Mouse (Mus musculus) cerebellum, adult 11 months (tissue): ENCODE measurements around the gene Mga.
A peak's percentile ranks its signal among the peaks of the same experiment; 100 is the strongest.

Experiments
- DNase-seq: peaks from one replicate; pipeline ENCODE4 v3.0.0; 2022

Gene Mga

GRCm38 (mm10) chr2:119990881-119991280 lies 93.9 kb downstream of the Mga start:
- no peak for DNase-seq

- DNase-seq, result no peak
These were observed 95.3 kb downstream of the Mga start for GRCm38 (mm10) chr2:119992349-119992748.

DNA sequence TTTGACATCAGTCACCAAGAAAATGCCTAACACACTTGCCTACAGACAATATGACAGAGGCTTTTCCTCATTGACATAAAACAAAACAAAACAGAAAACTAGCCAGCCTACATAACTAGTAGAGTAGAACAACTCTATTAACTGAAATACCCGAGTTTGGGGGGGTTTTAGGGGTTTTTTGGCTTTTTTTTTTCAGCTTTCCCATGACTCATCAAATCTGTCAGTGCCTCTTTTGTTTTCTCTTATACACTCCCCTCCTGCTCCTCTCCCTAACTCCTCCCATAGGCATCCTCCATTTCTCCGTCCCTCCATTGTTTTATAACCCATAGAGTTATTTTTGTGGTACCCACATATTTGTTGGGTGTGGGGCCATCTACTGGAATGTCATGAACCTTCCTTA lies 96.5 kb downstream of the Mga start:
- DNase-seq, result no peak

DNA sequence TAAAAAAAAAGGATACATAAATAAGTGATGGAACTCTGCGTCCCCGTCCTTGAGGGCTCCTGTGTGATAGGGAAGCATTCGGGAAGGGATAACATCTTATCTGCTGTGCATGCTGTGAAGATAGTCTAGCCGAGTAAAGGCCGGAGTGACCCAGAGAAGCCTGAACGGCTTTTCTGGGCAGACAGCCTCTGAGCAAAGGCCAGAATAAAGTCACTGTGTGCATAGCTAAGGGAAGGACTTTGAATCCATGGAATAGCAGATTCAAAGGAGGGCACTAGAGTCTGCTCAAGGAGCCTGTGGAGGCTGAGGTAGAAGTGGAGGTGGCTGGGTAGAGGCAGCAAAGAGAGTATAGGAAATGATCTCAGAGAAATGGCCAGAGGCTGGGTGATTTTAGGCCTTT lies 97.8 kb downstream of the Mga start:
- no peak for DNase-seq

DNA sequence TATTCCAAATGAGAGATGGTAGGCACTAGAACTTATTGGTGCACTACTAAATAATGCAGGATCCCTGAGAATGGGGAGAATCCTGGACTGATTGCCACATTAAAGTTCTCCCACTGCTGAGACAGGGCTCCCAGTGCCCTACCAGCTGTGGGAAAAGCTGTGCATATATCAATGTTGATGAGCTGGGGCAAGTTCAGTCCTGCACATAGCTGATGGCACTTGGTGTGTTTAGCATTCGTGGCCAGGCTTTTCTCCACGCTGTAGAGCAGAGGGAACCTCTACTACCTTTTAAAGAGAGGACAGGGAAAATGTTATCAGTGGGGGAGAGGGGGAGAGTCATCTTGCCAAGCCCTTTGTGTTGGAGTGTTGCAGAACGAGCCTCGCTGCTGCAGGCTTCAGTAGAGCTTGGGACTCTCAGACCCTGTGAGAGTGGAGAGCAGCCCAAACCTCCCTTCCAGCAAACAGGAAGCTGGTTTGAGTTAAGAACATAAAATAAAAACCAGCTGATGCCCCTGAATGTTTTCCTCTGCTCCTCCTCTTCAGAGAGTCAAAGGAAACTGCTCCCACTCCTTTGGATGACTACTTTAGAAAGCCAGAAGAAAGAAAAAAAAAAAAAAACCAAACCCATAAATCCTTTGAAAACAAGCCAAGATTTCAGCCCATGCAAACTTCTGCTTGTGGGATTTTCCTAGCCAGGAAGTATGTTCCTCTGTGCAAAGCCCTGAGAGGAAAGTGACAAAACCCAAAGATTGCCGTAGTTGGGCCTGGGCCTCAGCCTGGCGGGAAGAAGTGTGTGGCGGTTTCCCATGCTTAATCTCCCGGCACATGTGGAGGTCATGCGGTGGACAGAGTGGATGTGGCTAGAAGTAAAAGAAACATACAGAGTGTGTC lies 98.6 kb downstream of the Mga start:
- no peak for DNase-seq

DNA sequence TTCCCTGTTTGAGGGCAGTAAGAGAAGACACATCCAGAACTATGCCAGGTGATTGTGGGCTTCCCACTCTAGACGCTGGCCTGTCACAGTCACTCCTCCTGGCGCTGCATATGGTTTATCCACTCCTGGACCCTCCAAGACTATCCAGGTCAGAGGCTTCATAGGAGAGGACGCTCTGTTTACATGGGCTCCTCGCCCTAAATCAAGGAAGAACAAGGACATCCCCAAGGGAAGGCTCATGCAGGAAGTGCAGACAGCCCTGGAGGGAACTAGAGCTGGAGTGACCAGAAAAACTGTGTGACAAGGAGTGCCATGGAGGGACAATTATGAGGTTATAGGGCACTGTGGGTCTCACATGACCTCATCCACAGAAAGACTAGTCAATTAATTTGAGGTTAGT lies 100.3 kb downstream of the Mga start:
- no peak for DNase-seq

GRCm38 (mm10) chr2:119999731-120000130 lies 102.7 kb downstream of the Mga start:
- DNase-seq, result no peak

GRCm38 (mm10) chr2:120000882-120001584 lies 104.0 kb downstream of the Mga start:
- no peak for DNase-seq

DNA sequence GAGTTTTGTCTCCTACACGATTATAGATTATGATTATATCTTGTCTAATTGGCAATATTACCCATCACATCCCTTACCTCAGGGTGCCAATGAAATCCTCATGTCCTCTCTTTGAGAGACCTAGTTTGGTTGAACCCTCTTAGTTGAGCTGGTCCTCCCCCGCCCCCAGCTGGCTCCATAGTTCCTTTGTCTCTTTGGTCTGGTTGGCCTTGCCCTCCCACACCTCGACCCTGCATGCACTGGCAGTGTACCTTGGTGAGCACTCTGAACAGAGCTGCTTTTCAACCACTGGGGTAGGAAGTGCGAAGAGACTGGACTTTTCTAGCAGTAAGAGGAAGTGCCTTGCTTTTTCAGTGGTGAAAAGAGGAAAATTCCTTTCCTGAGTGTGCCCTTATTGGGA lies 104.9 kb downstream of the Mga start:
- DNase-seq, result no peak

GRCm38 (mm10) chr2:120003970-120004369 lies 106.9 kb downstream of the Mga start:
- no peak for DNase-seq

GRCm38 (mm10) chr2:120006696-120007095 lies 109.7 kb downstream of the Mga start:
- DNase-seq, result no peak

GRCm38 (mm10) chr2:120007680-120008210 lies 110.7 kb downstream of the Mga start:
- DNase-seq, result no peak

GRCm38 (mm10) chr2:120008672-120009071 lies 111.6 kb downstream of the Mga start:
- DNase-seq, result no peak

- DNase-seq, result peak; percentile 44
These were observed 114.6 kb downstream of the Mga start for GRCm38 (mm10) chr2:120011462-120012200.

DNA sequence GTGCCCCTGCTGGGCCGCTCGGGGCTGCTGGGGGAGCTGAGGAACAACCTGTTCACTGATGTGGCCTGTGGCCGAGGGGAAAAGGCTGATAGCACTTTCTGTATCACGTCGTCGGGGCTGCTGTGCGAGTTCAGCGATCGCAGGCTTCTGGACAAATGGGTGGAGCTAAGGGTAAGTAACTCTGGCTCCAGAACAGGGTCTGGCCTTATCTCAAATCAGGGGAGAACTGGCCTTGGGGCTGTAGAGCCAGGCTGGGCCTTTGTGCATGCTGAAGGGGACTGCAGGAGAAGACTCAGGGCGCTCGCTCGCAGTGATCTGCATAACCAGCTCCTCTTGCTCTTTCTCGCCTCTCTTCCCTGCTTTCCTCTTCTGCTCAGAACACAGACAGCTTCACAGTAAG lies 115.9 kb downstream of the Mga start:
- no peak for DNase-seq

DNA sequence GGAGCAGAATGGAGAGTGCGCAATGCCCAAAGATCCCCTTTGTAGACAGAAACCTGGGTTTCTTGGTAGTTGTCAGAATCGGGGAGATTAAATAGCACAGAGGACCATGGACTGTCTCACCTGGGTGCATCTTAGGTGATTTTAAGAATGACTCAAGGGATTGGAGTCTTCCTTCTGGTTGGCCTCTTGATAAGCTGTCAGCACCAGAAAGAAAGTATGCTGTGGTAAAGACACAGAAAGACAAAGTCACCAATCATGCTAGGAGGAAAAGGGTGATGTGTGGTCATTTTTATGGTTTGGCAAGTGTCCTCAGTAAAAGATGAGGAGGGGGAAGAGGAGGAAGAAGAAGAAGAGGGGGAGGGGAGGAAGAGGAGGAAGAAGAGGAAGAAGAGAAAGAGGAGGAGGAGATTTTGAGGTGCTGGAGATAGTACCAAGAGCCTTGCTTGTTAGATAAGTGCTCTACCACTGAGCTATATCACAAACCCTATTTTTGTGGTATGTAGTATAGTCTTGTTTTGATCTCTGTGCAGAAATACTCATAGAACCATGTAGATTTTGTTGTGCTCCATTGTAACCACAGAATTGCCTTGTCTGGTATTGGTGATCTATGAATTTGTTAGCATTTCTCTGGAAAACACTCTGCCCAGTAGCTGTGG lies 116.9 kb downstream of the Mga start:
- no peak for DNase-seq

DNA sequence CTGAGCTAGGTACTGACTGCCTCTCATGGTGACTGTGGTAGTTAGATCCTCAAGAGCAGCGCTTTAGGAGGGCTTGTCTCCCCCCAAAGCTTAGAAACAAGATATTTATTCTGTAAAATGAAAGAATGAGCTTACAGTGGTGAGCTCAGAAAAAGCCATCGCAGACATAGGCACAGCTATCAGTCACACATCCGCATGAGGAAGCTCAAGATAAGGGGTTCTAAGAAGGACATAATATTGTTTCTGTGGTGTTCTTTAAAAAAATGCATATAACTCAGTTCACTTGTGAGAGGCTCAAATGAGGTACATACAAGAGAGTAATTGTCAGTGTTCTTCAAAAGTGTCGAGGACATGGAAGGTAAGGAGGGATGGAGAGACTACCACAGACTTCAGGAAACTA lies 118.9 kb downstream of the Mga start:
- DNase-seq, result no peak

DNA sequence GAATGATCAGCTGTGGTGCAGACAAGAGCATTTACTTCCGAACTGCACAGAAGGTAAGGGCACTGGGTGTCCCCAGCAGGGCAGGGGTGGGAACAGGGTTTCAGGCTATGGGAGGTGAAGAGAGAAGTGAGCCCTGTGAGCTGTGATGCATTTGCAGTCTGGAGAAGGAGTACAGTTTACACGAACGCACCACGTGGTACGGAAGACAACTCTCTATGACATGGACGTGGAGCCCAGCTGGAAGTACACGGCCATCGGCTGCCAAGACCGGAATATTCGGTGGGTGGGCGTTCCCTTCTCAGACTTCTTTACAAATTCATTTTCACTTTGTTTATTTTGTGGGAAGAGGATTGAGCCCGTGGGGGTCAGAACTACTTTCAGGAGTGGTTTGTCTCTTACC lies 120.6 kb downstream of the Mga start:
- DNase-seq, result no peak
